Mouse (Mus musculus): ENCODE data around the gene Endou. TPM values are rescaled to one million over a fixed set of nuclear protein-coding genes. Genes with fewer than 3 reads are reported as not detected.

The Endou gene
- polyA plus RNA-seq, 1 experiment from 2014 or later: not detected

- Histone ChIP-seq H3K9me3 (ENCODE audit: control insufficient read depth, low read length) (no peaks in the 10 kb centered on the region), H3K4me2 (ENCODE audit: low read length) (no peak overlapping the region)
Observed at GRCm38 (mm10) chr15:97728394-97728793, 2.7 kb downstream of the Endou start.

GRCm38 (mm10) chr15:97727520-97727919 is 3.6 kb downstream of the Endou start:
- no peak for ATAC-seq (replicated peaks; ENCODE audit: low FRiP score, low TSS enrichment, low read depth)

More at GRCm38 (mm10) chr15:97728394-97728793, 2.7 kb downstream of the Endou start:
- WGBS: 74% methylated on average over 11 of the region's 11 CpGs
- ATAC-seq (replicated peaks; ENCODE audit: low FRiP score, low TSS enrichment, low read depth): no peak
- DNase-seq (ENCODE audit: low spot score): no peak
- no peak overlapping the region for H3K4me3 ChIP-seq (ENCODE audit: low read depth, low read length)
- H3K27ac ChIP-seq (ENCODE audit: low read depth): no peak overlapping the region
- no peaks in the 10 kb centered on the region for H3K4me1 ChIP-seq (replicated peaks; ENCODE audit: control insufficient read depth, insufficient read depth, low read length)
- no peak overlapping the region for H3K9ac ChIP-seq (ENCODE audit: low read length)
- no peaks in the 10 kb centered on the region for H3K36me3 ChIP-seq (ENCODE audit: control insufficient read depth, insufficient read depth, low read length)
- H3K27me3 ChIP-seq (replicated peaks; ENCODE audit: control insufficient read depth, insufficient read depth, low read length): no peaks in the 10 kb centered on the region

GRCm38 (mm10) chr15:97727048-97727447 is 4.1 kb downstream of the Endou start:
- ATAC-seq (replicated peaks; ENCODE audit: low FRiP score, low TSS enrichment, low read depth): no peak
- H3K4me2 ChIP-seq (ENCODE audit: low read length): no peak overlapping the region
- no peaks in the 10 kb centered on the region for H3K4me1 ChIP-seq (replicated peaks; ENCODE audit: control insufficient read depth, insufficient read depth, low read length)
- no peaks in the 10 kb centered on the region for H3K36me3 ChIP-seq (ENCODE audit: control insufficient read depth, insufficient read depth, low read length)
- WGBS: 70% methylated on average over 8 of the region's 8 CpGs
- no peak overlapping the region for H3K27ac ChIP-seq (ENCODE audit: low read depth)
- H3K27me3 ChIP-seq (replicated peaks; ENCODE audit: control insufficient read depth, insufficient read depth, low read length): no peaks in the 10 kb centered on the region
- H3K4me3 ChIP-seq (ENCODE audit: low read depth, low read length): no peak overlapping the region
- H3K9ac ChIP-seq (ENCODE audit: low read length): no peak overlapping the region
- no peak for DNase-seq (ENCODE audit: low spot score)
- H3K9me3 ChIP-seq (ENCODE audit: control insufficient read depth, low read length): no peaks in the 10 kb centered on the region

More at GRCm38 (mm10) chr15:97727520-97727919, 3.6 kb downstream of the Endou start:
- Histone ChIP-seq H3K4me1 (replicated peaks; ENCODE audit: control insufficient read depth, insufficient read depth, low read length) (no peaks in the 10 kb centered on the region), H3K9ac (ENCODE audit: low read length) (no peak overlapping the region), H3K4me2 (ENCODE audit: low read length) (no peak overlapping the region), H3K36me3 (ENCODE audit: control insufficient read depth, insufficient read depth, low read length) (no peaks in the 10 kb centered on the region), H3K9me3 (ENCODE audit: control insufficient read depth, low read length) (no peaks in the 10 kb centered on the region), H3K4me3 (ENCODE audit: low read depth, low read length) (no peak overlapping the region), H3K27ac (ENCODE audit: low read depth) (no peak overlapping the region), H3K27me3 (replicated peaks; ENCODE audit: control insufficient read depth, insufficient read depth, low read length) (no peaks in the 10 kb centered on the region)
- DNase-seq (ENCODE audit: low spot score): no peak
- WGBS: 61% methylated on average over 5 of the region's 5 CpGs

DNA sequence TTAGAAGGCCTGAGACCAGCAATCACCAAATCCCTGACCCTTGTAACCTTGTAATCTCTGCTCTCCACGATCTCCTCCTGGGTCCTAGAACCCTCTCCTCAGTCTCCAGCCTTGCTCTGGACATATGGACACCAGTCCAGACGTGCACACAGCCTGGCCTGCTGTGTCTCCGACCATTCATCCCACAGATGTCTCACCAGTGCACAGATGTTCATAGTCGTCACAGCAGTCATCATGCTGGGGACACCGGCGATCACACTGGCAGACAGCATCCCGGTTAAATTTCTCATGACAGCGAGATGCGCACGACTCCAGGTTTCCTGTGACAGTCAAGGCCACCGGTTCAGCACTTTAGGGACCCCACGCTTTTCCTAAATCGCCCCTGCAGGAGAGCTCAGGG is 4.8 kb downstream of the Endou start:
- Histone ChIP-seq H3K27ac (ENCODE audit: low read depth) (no peak overlapping the region), H3K9me3 (ENCODE audit: control insufficient read depth, low read length) (no peaks in the 10 kb centered on the region), H3K4me2 (ENCODE audit: low read length) (no peak overlapping the region), H3K4me1 (replicated peaks; ENCODE audit: control insufficient read depth, insufficient read depth, low read length) (no peaks in the 10 kb centered on the region), H3K9ac (ENCODE audit: low read length) (no peak overlapping the region), H3K27me3 (replicated peaks; ENCODE audit: control insufficient read depth, insufficient read depth, low read length) (no peaks in the 10 kb centered on the region), H3K36me3 (ENCODE audit: control insufficient read depth, insufficient read depth, low read length) (no peaks in the 10 kb centered on the region), H3K4me3 (ENCODE audit: low read depth, low read length) (no peak overlapping the region)
- DNase-seq (ENCODE audit: low spot score): no peak
- 83% methylated on average over 13 of the region's 13 CpGs for WGBS
- no peak for ATAC-seq (replicated peaks; ENCODE audit: low FRiP score, low TSS enrichment, low read depth)

DNA sequence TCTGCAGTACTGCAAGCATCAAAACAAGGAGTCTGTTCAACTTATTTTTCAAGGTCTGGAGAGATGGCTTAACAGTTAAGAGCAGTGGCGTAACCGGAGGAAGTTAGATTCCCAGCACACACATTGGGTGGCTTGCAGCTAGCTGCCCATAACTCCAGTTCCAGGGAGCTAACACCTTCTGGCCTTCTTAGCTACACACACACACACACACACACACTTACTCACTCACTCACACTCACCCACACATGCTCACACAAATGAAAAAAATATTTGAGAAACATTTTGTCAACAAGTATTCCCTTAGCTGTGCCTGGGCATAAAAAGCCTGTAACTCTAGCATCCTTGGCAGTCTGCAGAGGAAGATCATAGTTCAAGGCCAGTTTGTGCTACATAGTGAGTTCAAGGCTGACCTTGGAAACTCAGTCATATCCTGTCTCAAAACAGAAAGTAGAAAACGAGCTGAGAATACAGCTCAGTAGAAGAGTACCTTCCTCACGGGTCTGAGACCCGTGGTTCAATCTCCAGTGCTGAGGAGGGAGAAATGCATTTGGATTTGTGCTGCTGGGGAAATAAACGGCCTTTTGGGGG is 5.8 kb downstream of the Endou start:
- 79% methylated on average over 6 of the region's 6 CpGs for WGBS
- no peak overlapping the region for H3K9ac ChIP-seq (ENCODE audit: low read length)
- H3K4me2 ChIP-seq (ENCODE audit: low read length): no peak overlapping the region
- H3K27ac ChIP-seq (ENCODE audit: low read depth): no peak overlapping the region
- no peaks in the 10 kb centered on the region for H3K36me3 ChIP-seq (ENCODE audit: control insufficient read depth, insufficient read depth, low read length)
- H3K4me1 ChIP-seq (replicated peaks; ENCODE audit: control insufficient read depth, insufficient read depth, low read length): no peaks in the 10 kb centered on the region
- no peaks in the 10 kb centered on the region for H3K9me3 ChIP-seq (ENCODE audit: control insufficient read depth, low read length)
- no peak for ATAC-seq (replicated peaks; ENCODE audit: low FRiP score, low TSS enrichment, low read depth)
- no peak for DNase-seq (ENCODE audit: low spot score)
- no peaks in the 10 kb centered on the region for H3K27me3 ChIP-seq (replicated peaks; ENCODE audit: control insufficient read depth, insufficient read depth, low read length)
- H3K4me3 ChIP-seq (ENCODE audit: low read depth, low read length): no peak overlapping the region

DNA sequence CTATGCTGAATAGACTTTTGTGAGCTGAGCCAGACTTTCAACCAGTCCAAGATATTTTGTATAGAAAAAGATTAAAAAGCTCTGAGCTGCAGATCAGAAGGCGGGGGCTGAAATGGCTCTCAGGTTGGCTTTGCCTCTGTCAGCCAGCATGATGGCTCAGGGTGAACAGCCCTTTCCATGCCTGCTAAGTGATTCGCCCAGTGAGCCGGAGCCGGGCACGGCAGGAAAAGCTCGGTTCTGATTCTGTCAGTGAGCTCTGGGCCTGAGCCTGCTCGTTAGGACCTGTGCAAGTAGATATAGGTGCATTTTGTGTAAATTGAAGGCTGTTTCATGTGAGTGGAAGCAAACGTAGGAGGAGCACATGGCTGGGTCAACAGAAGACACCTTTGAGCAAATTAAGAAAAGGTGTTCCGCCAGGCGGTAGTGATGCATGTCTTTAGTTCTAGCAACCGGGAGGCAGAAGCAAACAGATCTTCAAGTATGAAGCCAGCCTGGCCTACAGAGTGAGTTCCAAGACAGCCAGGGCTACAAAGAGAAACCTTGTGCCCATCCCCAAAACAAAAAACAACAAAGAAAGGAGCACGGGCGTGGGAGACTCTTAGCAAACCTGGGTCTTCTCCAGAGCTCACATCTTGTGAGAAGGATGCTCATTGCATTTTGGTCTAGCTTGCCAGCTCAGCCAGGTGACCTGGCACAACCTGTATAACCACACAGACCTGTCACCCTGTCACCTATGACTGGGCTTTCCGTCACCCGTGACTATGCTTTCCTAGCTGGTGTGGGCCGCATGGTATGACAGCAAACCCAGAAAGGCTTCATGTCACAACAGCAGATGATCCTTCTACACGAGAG is 6.6 kb downstream of the Endou start:
- H3K9ac ChIP-seq (ENCODE audit: low read length): no peak overlapping the region
- ATAC-seq (replicated peaks; ENCODE audit: low FRiP score, low TSS enrichment, low read depth): no peak
- WGBS: 87% methylated on average over 17 of the region's 17 CpGs

DNA sequence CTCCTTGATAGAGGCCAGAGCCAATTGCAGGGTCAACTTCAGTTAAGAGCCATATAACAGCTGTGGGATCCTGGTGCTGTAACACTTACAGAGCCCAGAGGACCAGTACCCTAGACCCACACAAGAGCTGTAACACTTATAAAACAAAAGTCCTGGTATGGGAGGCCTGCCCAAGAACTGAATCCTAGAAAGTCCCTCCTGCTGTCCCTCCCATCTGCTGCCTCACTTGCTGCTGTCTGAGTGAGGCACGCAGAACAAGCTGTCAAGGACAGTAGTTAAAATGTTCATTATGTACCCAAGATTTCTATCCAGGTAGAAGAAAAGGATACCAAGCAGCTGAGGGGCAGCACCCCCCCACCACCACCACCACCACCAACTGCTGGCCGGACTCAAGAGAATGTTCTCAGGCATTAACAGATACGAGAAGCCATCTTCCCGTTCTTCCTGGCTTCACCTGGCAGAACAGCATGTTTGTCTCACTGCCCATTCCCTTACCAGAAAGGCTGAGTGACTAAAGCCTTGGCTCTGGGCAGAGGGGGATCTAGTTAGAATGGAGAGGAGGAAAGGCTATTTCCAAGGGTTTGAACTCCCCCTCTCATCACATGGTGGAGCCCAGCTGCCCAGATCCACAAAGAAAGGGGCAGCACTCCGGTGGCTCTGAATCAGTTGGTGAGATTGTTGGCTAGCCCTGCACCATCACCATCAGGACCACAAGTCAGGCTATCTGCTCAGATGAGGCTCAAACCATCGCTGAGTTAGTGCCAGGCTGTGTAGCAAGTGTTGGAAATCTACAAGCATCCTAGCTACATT is 7.4 kb downstream of the Endou start:
- DNase-seq (ENCODE audit: low spot score): no peak
- H3K36me3 ChIP-seq (ENCODE audit: control insufficient read depth, insufficient read depth, low read length): no peaks in the 10 kb centered on the region
- H3K4me2 ChIP-seq (ENCODE audit: low read length): no peak overlapping the region
- no peaks in the 10 kb centered on the region for H3K27me3 ChIP-seq (replicated peaks; ENCODE audit: control insufficient read depth, insufficient read depth, low read length)
- H3K4me1 ChIP-seq (replicated peaks; ENCODE audit: control insufficient read depth, insufficient read depth, low read length): no peaks in the 10 kb centered on the region
- H3K27ac ChIP-seq (ENCODE audit: low read depth): no peak overlapping the region
- no peak overlapping the region for H3K9ac ChIP-seq (ENCODE audit: low read length)
- no peak for ATAC-seq (replicated peaks; ENCODE audit: low FRiP score, low TSS enrichment, low read depth)
- 84% methylated on average over 6 of the region's 6 CpGs for WGBS
- no peaks in the 10 kb centered on the region for H3K9me3 ChIP-seq (ENCODE audit: control insufficient read depth, low read length)
- H3K4me3 ChIP-seq (ENCODE audit: low read depth, low read length): no peak overlapping the region

More for the DNA sequence above, 6.6 kb downstream of the Endou start:
- no peaks in the 10 kb centered on the region for H3K27me3 ChIP-seq (replicated peaks; ENCODE audit: control insufficient read depth, insufficient read depth, low read length)
- no peak for DNase-seq (ENCODE audit: low spot score)
- no peaks in the 10 kb centered on the region for H3K4me1 ChIP-seq (replicated peaks; ENCODE audit: control insufficient read depth, insufficient read depth, low read length)
- H3K4me3 ChIP-seq (ENCODE audit: low read depth, low read length): no peak overlapping the region
- no peaks in the 10 kb centered on the region for H3K9me3 ChIP-seq (ENCODE audit: control insufficient read depth, low read length)
- no peak overlapping the region for H3K27ac ChIP-seq (ENCODE audit: low read depth)
- H3K4me2 ChIP-seq (ENCODE audit: low read length): no peak overlapping the region
- H3K36me3 ChIP-seq (ENCODE audit: control insufficient read depth, insufficient read depth, low read length): no peaks in the 10 kb centered on the region

DNA sequence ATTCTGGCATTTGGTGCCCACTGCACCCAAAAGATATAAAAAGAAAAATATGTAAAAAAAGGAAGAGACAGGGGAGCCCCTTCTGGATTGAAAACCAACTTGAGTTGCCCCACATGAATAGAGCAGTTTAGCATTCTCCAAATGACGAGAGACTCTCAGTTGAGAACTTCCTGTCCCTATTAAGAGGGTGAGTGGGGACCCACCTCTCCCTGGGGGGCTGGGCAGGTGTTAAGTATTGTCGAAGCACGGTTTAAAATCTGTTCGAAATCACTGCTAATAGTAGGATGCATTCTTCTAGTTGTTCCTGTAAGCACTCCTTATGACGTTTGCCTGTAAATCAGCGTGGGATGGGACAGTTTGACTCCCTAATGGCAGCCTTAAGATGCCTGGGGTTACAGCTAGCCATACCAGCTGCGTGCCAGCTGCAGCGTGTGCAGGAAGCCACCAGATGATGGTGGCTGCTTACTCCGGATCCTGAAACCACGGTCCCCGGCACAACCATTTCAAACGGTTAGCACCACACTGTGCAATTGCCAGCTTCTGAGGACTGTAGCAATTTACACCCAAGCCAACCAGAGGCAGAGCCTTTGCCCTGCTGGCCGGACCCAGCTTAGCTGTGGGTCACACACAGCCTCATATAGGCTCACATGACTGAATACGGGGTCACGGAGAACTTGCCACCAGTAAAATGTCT is 10.0 kb downstream of the Endou start:
- Histone ChIP-seq H3K9me3 (ENCODE audit: control insufficient read depth, low read length) (no peaks in the 10 kb centered on the region), H3K4me1 (replicated peaks; ENCODE audit: control insufficient read depth, insufficient read depth, low read length) (no peaks in the 10 kb centered on the region), H3K4me2 (ENCODE audit: low read length) (no peak overlapping the region), H3K4me3 (ENCODE audit: low read depth, low read length) (no peak overlapping the region), H3K36me3 (ENCODE audit: control insufficient read depth, insufficient read depth, low read length) (no peaks in the 10 kb centered on the region), H3K27ac (ENCODE audit: low read depth) (no peak overlapping the region), H3K9ac (ENCODE audit: low read length) (no peak overlapping the region), H3K27me3 (replicated peaks; ENCODE audit: control insufficient read depth, insufficient read depth, low read length) (no peaks in the 10 kb centered on the region)
- ATAC-seq (replicated peaks; ENCODE audit: low FRiP score, low TSS enrichment, low read depth) (no peak), DNase-seq (ENCODE audit: low spot score) (no peak)
- WGBS: 76% methylated on average over 15 of the region's 15 CpGs

All from intestine, embryonic 14.5 days (tissue).